Mouse (Mus musculus): Measurements from ENCODE around the gene Kctd12.

GRCm38 (mm10) chr14:102980986-102981385 is 1.5 kb downstream of the Kctd12 start:
- no peak for TF ChIP-seq CTCF (IDR thresholded peaks at IDR 0.05)
- TF ChIP-seq POLR2A (IDR thresholded peaks at IDR 0.05; ENCODE audit: insufficient read depth, low read depth, low read length), result no peak
- TF ChIP-seq EP300 (IDR thresholded peaks at IDR 0.05; ENCODE audit: insufficient read depth, low read depth, low read length), result no peak
